Mouse (Mus musculus) olfactory bulb, adult 2 months (tissue): ENCODE data around the gene Prm3. TPM values are rescaled to one million over a fixed set of nuclear protein-coding genes. Genes with fewer than 3 reads are reported as not detected.

Experiments used
- H3K27ac ChIP-seq: fragments of 200-500 bp; 2 replicates; pipeline ENCODE4 v1.5.1; 2012; ENCODE audit warnings: low read depth, low read length; ENCODE audit not compliant: insufficient read depth
- H3K4me1 ChIP-seq: fragments of 200-500 bp; 2 replicates; pipeline ENCODE4 v1.6.1; 2012; ENCODE audit warnings: low read length; ENCODE audit not compliant: control insufficient read depth, insufficient read depth
- H3K4me3 ChIP-seq: fragments of 200-500 bp; 2 replicates; pipeline ENCODE4 v1.5.1; 2012; ENCODE audit warnings: mild to moderate bottlenecking, low read depth, low read length, moderate library complexity; ENCODE audit not compliant: insufficient read depth
- CTCF ChIP-seq: fragments of 200-500 bp; IDR thresholded peaks from 2 replicates; pipeline ENCODE4 v1.5.1; 2012; ENCODE audit warnings: low read depth, mild to moderate bottlenecking, low read length, moderate library complexity; ENCODE audit not compliant: insufficient read depth
- POLR2A ChIP-seq: fragments of 200-500 bp; IDR thresholded peaks from 2 replicates; pipeline ENCODE4 v1.6.1; 2012; ENCODE audit warnings: mild to moderate bottlenecking, low read depth, low read length, moderate library complexity; ENCODE audit not compliant: insufficient read depth
- WGBS: fragments of 180-500 bp; shearing (Covaris S2); methylation state at CpG from one replicate; pipeline ENCODE4 v1.1.7; 2018; 5-methylcytosine and 5-hydroxymethylcytosine counted together
- polyA plus RNA-seq: library from polyadenylated mRNA; stranded (reverse); fragments of >200 nt; gene quantifications from 2 replicates; pipeline ENCODE4 v1.2.4, GENCODE M21; 2012; ENCODE audit warnings: low replicate concordance; ENCODE audit not compliant: missing spikeins, insufficient read depth, insufficient read length

Prm3 gene
- polyA plus RNA-seq, 1 experiment, result not detected

DNA sequence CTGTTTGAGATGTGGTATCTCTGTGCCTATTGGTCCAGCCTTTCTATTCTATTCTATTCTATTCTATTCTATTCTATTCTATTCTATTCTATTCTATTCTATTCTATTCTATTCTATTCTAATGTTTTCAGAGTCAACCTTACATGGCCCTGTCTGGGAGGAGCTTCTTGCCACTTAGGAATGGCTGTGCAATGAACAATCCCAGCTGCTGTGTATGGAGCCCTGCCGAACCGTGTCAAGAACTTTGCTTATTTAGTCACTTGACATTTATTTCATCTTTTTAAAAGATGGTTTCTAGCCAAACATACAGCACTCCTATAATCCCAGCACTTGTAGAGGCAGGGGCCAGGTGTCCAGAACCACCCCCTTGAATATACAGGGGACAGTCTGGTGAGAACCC lies 26.4 kb downstream of the Prm3 start:
- H3K4me1 ChIP-seq, result peaks cover 5% of the 10 kb centered on the region; the same call in 1 of the 2 replicates
- TF ChIP-seq POLR2A (no peak), CTCF (no peak)
- H3K4me3 ChIP-seq, result no peak overlapping the region
- no peak overlapping the region for H3K27ac ChIP-seq
- WGBS, result 63% methylated on average over 2 of the region's 2 CpGs

- WGBS, result 76% methylated on average over 6 of the region's 6 CpGs
- H3K4me1 ChIP-seq, result peaks cover 5% of the 10 kb centered on the region; the same call in 1 of the 2 replicates
- H3K4me3 ChIP-seq, result no peak overlapping the region
- H3K27ac ChIP-seq, result no peak overlapping the region
- TF ChIP-seq POLR2A (no peak), CTCF (no peak)
These were observed 27.0 kb downstream of the Prm3 start for GRCm38 (mm10) chr16:10763540-10764264.

DNA sequence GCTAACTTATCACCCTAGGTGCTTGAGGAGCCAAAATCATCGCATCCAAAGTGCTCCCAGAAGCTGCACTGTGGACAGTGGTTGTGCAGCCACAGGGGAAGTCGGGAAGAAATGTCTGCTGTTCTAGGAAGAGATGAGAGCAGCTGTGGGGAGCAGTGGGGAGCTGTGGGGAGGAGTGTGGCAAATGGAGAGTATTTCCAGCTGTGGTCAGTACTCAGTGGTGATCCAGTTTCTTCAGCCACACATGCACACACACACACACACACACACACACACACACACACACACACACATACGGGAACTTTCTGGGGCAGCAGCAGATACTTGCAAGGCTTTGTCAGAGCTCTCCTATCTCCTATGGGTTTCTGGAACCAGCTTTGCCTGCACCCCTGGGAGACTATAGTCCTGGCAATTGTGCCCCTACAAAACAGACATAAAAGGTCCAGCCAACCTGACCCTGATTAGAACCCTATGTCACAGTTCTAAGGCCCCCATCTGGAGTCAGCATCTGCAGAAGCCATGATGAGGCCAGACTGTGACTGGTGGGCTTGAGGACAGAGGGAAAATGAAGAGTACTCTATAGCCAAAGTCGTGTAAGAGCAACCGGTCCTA lies 28.0 kb downstream of the Prm3 start:
- TF ChIP-seq POLR2A (no peak), CTCF (no peak)
- peaks cover 5% of the 10 kb centered on the region; the same call in 1 of the 2 replicates for H3K4me1 ChIP-seq
- no peak overlapping the region for H3K27ac ChIP-seq
- no peak overlapping the region for H3K4me3 ChIP-seq
- WGBS, result 68% methylated on average over 5 of the region's 5 CpGs

DNA sequence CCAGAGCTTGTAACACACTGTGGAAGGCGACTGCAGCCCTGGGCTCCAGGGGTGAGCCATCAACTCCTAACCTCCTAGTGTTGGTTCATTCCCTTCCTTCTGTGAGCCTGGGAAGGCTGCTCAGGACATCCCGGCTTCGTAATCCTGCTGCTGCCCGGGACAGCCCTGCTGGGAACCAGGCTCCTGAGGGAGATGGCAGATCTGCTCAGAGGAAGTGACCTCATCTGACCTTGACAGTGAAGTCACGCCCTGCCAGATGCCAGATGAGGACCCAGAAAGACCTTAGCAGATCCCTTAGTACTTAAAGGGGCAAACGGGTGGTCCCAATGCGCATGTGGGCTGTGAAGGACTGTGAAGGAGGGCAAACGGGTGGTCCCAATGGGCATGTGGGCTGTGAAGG lies 29.5 kb downstream of the Prm3 start:
- TF ChIP-seq CTCF (no peak), POLR2A (no peak)
- H3K27ac ChIP-seq, result no peak overlapping the region
- H3K4me1 ChIP-seq, result peaks cover 5% of the 10 kb centered on the region; the same call in 1 of the 2 replicates
- no peak overlapping the region for H3K4me3 ChIP-seq
- 85% methylated on average over 8 of the region's 8 CpGs for WGBS

GRCm38 (mm10) chr16:10756168-10756567 lies 34.5 kb downstream of the Prm3 start:
- WGBS, result 71% methylated on average over 6 of the region's 6 CpGs

GRCm38 (mm10) chr16:10754521-10755296 lies 36.0 kb downstream of the Prm3 start:
- WGBS, result 89% methylated on average over 3 of the region's 3 CpGs
- H3K4me3 ChIP-seq, result no peak overlapping the region
- peaks cover 5% of the 10 kb centered on the region for H3K4me1 ChIP-seq
- TF ChIP-seq CTCF (no peak), POLR2A (no peak)
- no peak overlapping the region for H3K27ac ChIP-seq

More at GRCm38 (mm10) chr16:10756168-10756567, 34.5 kb downstream of the Prm3 start:
- Histone ChIP-seq H3K4me3 (no peak overlapping the region), H3K4me1 (peaks cover 3% of the 10 kb centered on the region; the same call in 1 of the 2 replicates), H3K27ac (no peak overlapping the region)
- TF ChIP-seq CTCF (no peak), POLR2A (no peak)

DNA sequence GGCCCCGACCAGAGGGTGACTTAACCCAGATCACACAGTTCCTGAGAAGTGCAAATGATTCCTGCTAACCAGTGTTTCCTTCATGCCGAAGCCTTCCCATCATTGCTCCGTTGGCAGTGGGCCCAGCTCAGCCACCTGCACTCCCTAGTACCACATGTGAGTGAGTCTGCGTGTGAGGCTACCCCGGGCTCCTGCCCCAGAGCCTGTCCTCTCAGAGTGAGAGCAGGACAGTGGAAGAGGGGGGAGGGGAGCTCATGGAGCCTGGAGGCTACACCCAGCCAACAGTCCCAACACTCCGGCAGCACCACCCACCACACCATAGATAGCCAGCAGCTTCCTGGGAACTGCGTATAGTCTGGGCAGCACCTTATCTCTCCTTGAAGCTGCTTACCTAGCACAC lies 40.9 kb downstream of the Prm3 start:
- no peak overlapping the region for H3K4me3 ChIP-seq
- peaks cover 11% of the 10 kb centered on the region for H3K4me1 ChIP-seq
- no peak for TF ChIP-seq CTCF
- no peak for TF ChIP-seq POLR2A
- H3K27ac ChIP-seq, result no peak overlapping the region
- 40% methylated on average over 7 of the region's 7 CpGs for WGBS

DNA sequence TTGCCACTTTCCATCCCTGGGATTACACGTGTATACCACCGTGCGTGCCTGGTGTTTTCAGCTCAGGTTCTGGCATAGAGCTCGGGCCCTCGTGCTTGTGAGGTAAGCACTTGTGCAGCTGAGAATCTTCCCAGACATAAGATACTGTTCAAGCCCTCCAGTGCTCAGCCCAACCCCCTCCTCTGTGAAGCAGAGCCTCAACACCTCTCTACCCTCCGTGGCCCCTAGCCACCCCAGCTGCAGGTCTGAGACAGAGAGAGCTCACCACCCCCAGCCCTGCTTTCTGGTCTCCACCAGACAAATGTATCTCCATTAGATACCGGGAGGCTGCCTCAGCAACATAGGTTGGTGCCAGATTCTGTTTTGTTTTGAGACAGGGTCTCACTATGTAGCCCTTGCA lies 41.5 kb downstream of the Prm3 start:
- WGBS, result 69% methylated on average over 7 of the region's 7 CpGs
- TF ChIP-seq CTCF (no peak), POLR2A (no peak)
- peaks cover 11% of the 10 kb centered on the region for H3K4me1 ChIP-seq
- H3K27ac ChIP-seq, result no peak overlapping the region
- H3K4me3 ChIP-seq, result no peak overlapping the region

- WGBS, result 89% methylated on average over 2 of the region's 2 CpGs
These were observed 49.6 kb downstream of the Prm3 start for GRCm38 (mm10) chr16:10741082-10741481.

More at GRCm38 (mm10) chr16:10741082-10741481, 49.6 kb downstream of the Prm3 start:
- no peak overlapping the region for H3K27ac ChIP-seq
- no peak overlapping the region for H3K4me3 ChIP-seq
- H3K4me1 ChIP-seq, result peaks cover 7% of the 10 kb centered on the region
- no peak for TF ChIP-seq CTCF
- TF ChIP-seq POLR2A, result no peak

Other genes starting within 250 kb of the Prm3 start
- gene Dexi, start 247.9 kb downstream of the Prm3 start, polyA plus RNA-seq, result not detected in 2 replicates
- gene Clec16a, start 245.6 kb downstream of the Prm3 start, polyA plus RNA-seq, result 285 and 796 TPM in 2 replicates
- not detected in 2 replicates for gene Socs1, start 5.4 kb downstream of the Prm3 start, polyA plus RNA-seq
- not detected in 2 replicates for gene Tnp2, start 2.3 kb downstream of the Prm3 start, polyA plus RNA-seq
- not detected in 2 replicates for gene Prm2, start 5.2 kb upstream of the Prm3 start, polyA plus RNA-seq
- not detected in 2 replicates for gene Prm1, start 14.9 kb upstream of the Prm3 start, polyA plus RNA-seq
- gene Gm11172, start 22.0 kb upstream of the Prm3 start, polyA plus RNA-seq, result not detected in 2 replicates
- gene Rmi2, start 44.1 kb upstream of the Prm3 start, polyA plus RNA-seq, result not detected in 2 replicates